Mouse (Mus musculus) heart, embryonic 14.5 days (tissue): Measurements from ENCODE around the gene Htra2. TPM values are rescaled to one million over a fixed set of nuclear protein-coding genes. Genes with fewer than 3 reads are reported as not detected.

ENCODE experiments used
- ATAC-seq: fragments of 200-750 bp; cut with Nextera tagmentation; 2 replicates; pipeline ENCODE4 v1.8.0; 2017; ENCODE audit warnings: low read depth, moderate TSS enrichment; ENCODE audit not compliant: insufficient number of reproducible peaks, insufficient read depth, low FRiP score
- H3K27ac ChIP-seq, 2 experiments: fragments of 200-500 bp in 1 of 2; fragments of 300-500 bp in 1 of 2; sonication (generic) in 1 of 2; replicated peaks in 1 of 2; 2 replicates each; pipeline ENCODE4 v1.5.1; 2012 to 2014; ENCODE audit warnings: low read depth in 2 of 2, low read length in 2 of 2, control low read depth in 1 of 2, mild to moderate bottlenecking in 1 of 2, mixed read lengths in 1 of 2; ENCODE audit not compliant: control insufficient read depth in 1 of 2, insufficient read depth in 1 of 2
- H3K27me3 ChIP-seq: fragments of 300-500 bp; sonication (generic); 2 replicates; pipeline ENCODE4 v1.6.1; 2014; ENCODE audit warnings: mild to moderate bottlenecking, low read length, control low read depth; ENCODE audit not compliant: control insufficient read depth, insufficient read depth
- H3K36me3 ChIP-seq: fragments of 300-500 bp; sonication (generic); 2 replicates; pipeline ENCODE4 v1.6.1; 2014; ENCODE audit warnings: mild to moderate bottlenecking, control low read depth, low read length, mixed read lengths; ENCODE audit not compliant: control insufficient read depth, insufficient read depth
- H3K4me1 ChIP-seq, 2 experiments: fragments of 200-500 bp in 1 of 2; fragments of 300-500 bp in 1 of 2; sonication (generic) in 1 of 2; 2 replicates each; pipeline ENCODE4 v1.6.1; 2012 to 2014; ENCODE audit warnings: low read length in 2 of 2, control low read depth in 1 of 2, mixed read lengths in 1 of 2; ENCODE audit not compliant: control insufficient read depth in 2 of 2, insufficient read depth in 2 of 2
- H3K4me2 ChIP-seq: fragments of 300-500 bp; sonication (generic); 2 replicates; pipeline ENCODE4 v1.6.1; 2014; ENCODE audit warnings: mild to moderate bottlenecking, low read length
- H3K4me3 ChIP-seq, 2 experiments: fragments of 200-500 bp in 1 of 2; fragments of 300-500 bp in 1 of 2; sonication (generic) in 1 of 2; 2 replicates each; pipeline ENCODE4 v1.5.1; 2012 to 2014; ENCODE audit warnings: low read length in 2 of 2, mild to moderate bottlenecking in 2 of 2, control low read depth in 1 of 2, low read depth in 1 of 2, moderate library complexity in 1 of 2; ENCODE audit not compliant: control insufficient read depth in 1 of 2, insufficient read depth in 1 of 2
- H3K9ac ChIP-seq: fragments of 300-500 bp; sonication (generic); 2 replicates; pipeline ENCODE4 v1.6.1; 2014; ENCODE audit warnings: mild to moderate bottlenecking, low read length
- H3K9me3 ChIP-seq: fragments of 300-500 bp; sonication (generic); 2 replicates; pipeline ENCODE4 v1.6.1; 2016; ENCODE audit warnings: low read length, control low read depth; ENCODE audit not compliant: control insufficient read depth
- WGBS: fragments of 180-500 bp; shearing (Covaris S2); extraction: QIAGEN DNeasy Blood & Tissue Kit; methylation state at CpG from one replicate; pipeline ENCODE4 v1.1.7; 2014; 5-methylcytosine and 5-hydroxymethylcytosine counted together
- microRNA counts: library from miRNA; unstranded; fragments of <30 nt; microRNA quantifications from one replicate; lab custom pipeline; 2016
- microRNA-seq: library from miRNA; unstranded; fragments of <30 nt; microRNA quantifications from one replicate; pipeline ENCODE4, GENCODE M21; 2016
- polyA plus RNA-seq: library from polyadenylated mRNA; unstranded; fragments of >200 nt; fragmentation: Nextera tagmentation; extraction: Ambion mirVana; gene quantifications from 2 replicates; pipeline ENCODE4 v1.2.1, GENCODE M21; 2014

Htra2 gene
- polyA plus RNA-seq, 1 experiment from 2014 or later, result 47.6 TPM

- WGBS, result 94% methylated on average over 1 of the region's 1 CpGs
- Histone ChIP-seq H3K27ac (no peak overlapping the region), H3K9ac (no peak overlapping the region), H3K36me3 (no peaks in the 10 kb centered on the region), H3K9me3 (no peaks in the 10 kb centered on the region), H3K4me2 (no peak overlapping the region), H3K4me1 (peaks cover 10 to 14% of the 10 kb centered on the region in 2 experiments), H3K27me3 (no peaks in the 10 kb centered on the region), H3K4me3 (no peak overlapping the region)
- ATAC-seq, result no peak
These were observed 52.0 kb downstream of the Htra2 start for GRCm38 (mm10) chr6:83003082-83003481.

MicroRNA genes within 50 kb of the gene (microRNA counts, 519-probe panel; counts per million panel counts)
- microRNA mmu-miR-3470a+mmu-miR-3470b (lab: Ali Mortazavi, UCI), result 322 counts per million, percentile 70 among the panel's probes with 10 or more counts

Small RNAs within 50 kb of the gene (microRNA-seq; reads per million reads assigned to microRNA genes)
- gene Mir3470a, result not detected
- gene Mir7040, result not detected

Other genes with a start within 250 kb of the Htra2 start
- gene Sema4f, start 115.5 kb downstream of the Htra2 start, polyA plus RNA-seq, result not detected in 2 replicates
- gene M1ap, start 108.4 kb downstream of the Htra2 start, polyA plus RNA-seq, result 0.35 and 1.4 TPM in 2 replicates
- gene Dok1, start 21.8 kb downstream of the Htra2 start, polyA plus RNA-seq, result 4.3 and 6.4 TPM in 2 replicates
- gene Loxl3, start 21.1 kb downstream of the Htra2 start, polyA plus RNA-seq, result 3.8 and 6.2 TPM in 2 replicates
- 87.8 and 95.5 TPM in 2 replicates for gene Aup1, start 752 bp downstream of the Htra2 start, polyA plus RNA-seq
- 0.38 and 0.46 TPM in 2 replicates for gene Dqx1, start 2.6 kb upstream of the Htra2 start, polyA plus RNA-seq
- gene Tlx2, start 15.0 kb upstream of the Htra2 start, polyA plus RNA-seq, result 0.30 and 1.9 TPM in 2 replicates
- 14.1 and 16.8 TPM in 2 replicates for gene Pcgf1, start 22.6 kb upstream of the Htra2 start, polyA plus RNA-seq
- gene Lbx2, start 31.1 kb upstream of the Htra2 start, polyA plus RNA-seq, result 0.28 TPM in 1 of 2 replicates, not detected in the other
- 1.6 and 2.2 TPM in 2 replicates for gene Ccdc142, start 46.3 kb upstream of the Htra2 start, polyA plus RNA-seq
- 1.3 and 1.5 TPM in 2 replicates for gene Gm42688, start 46.3 kb upstream of the Htra2 start, polyA plus RNA-seq
- gene Mrpl53, start 53.8 kb upstream of the Htra2 start, polyA plus RNA-seq, result 179 and 180 TPM in 2 replicates
- 17.8 and 21.6 TPM in 2 replicates for gene Mogs, start 60.2 kb upstream of the Htra2 start, polyA plus RNA-seq
- 76.0 and 94.5 TPM in 2 replicates for gene Wbp1, start 66.3 kb upstream of the Htra2 start, polyA plus RNA-seq
- gene Ino80b, start 70.2 kb upstream of the Htra2 start, polyA plus RNA-seq, result 10.3 and 11.3 TPM in 2 replicates
- 9.9 and 11.6 TPM in 2 replicates for gene Rtkn, start 80.2 kb upstream of the Htra2 start, polyA plus RNA-seq
- gene Wdr54, start 101.1 kb upstream of the Htra2 start, polyA plus RNA-seq, result 6.0 and 6.2 TPM in 2 replicates
- gene 1700003E16Rik, start 101.1 kb upstream of the Htra2 start, polyA plus RNA-seq, result 0.31 and 0.43 TPM in 2 replicates
- gene Dctn1, start 110.6 kb upstream of the Htra2 start, polyA plus RNA-seq, result 53.1 and 60.2 TPM in 2 replicates
- 0.11 and 0.16 TPM in 2 replicates for gene Slc4a5, start 164.6 kb upstream of the Htra2 start, polyA plus RNA-seq